Mouse (Mus musculus) brain, adult 2 months (tissue): ENCODE measurements around the gene Net1.
A peak's percentile ranks its signal among the peaks of the same experiment; 100 is the strongest.
"Not testable (repeated sequence)": the region's sequence is repeated elsewhere in the genome, so short reads cannot be mapped to it uniquely, and the experiment has no call there.

Experiments used
- DNase-seq: peaks from one replicate; pipeline ENCODE4 v3.0.0; 2011; ENCODE audit warnings: low read depth, low spot score

Gene Net1

DNA sequence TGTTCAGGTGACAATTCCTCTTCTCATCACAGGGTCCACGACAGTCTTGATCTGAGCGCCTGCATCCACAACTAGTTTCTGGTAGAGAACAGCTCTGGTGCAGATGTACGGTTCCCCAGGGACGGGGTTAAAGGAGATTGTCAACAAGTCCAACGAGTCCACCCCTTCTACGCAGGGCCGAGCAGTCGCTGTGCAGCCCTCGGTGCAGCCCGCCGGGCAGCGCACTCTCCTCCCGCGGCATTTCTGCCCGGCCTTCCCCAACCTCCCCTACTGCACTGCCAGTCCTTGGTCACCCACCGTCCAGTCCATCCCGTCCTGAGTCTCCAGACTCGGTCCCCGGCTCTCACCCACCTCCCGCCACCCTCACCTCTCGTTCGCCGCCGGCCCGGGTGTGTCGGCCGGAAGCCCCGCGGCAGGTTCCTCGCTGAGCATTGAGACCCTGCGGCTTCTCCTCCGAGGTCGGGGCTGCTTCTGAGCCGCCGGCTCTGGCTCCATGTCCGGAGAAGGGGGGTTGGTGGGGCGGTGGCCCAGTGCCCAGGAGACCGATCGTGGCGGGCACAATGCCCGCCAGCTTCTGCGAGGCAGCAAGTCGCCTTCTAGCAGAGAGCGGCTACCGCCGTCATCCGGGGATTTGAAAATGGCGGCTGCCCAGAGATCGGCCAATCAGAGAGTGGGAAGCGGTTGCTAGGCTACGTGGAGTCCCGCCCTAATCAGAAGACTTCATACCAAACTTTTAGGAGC is at the start of gene Net1, which contains the start of gene Tubal3:
Gene Net1, minus strand, starts transcription at position 650 of the 741 bp plus-strand sequence.
Gene Tubal3, plus strand, starts transcription at position 704 of the 741 bp plus-strand sequence.
- peak; percentile 91 for DNase-seq

DNA sequence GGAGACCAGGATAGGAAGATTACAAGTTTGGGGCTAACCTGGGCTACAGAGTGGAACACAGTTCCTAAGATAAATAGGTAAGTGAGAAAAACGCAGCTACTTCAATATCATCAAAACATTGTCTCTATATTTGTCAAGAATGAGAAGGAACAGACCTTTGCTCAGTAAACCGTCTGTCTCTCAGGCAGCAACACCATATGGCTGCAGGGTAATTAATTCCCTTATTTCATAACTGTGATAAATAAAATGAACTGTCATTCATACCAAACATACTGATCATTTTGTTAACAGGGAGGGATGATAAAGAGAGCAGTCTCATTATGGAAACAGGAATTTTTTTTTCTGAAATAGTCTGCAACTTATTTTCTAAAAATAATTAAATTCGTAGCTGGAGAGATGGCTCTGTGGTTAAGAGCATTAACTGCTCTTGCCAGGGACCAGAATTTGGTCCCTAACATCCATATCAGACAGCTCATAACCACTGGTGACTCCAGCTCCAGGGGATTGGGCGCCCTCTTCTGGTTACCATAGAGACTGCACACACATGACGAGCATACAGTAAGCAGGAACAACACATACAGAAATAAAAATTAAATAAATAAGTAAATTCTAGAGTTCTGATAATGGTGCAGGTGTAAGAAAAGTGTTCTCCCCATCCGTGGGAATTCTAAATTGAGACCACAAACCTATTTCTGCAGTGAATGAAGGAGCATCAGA is 33.3 kb upstream of the Net1 start:
- DNase-seq: peak; percentile 5

DNA sequence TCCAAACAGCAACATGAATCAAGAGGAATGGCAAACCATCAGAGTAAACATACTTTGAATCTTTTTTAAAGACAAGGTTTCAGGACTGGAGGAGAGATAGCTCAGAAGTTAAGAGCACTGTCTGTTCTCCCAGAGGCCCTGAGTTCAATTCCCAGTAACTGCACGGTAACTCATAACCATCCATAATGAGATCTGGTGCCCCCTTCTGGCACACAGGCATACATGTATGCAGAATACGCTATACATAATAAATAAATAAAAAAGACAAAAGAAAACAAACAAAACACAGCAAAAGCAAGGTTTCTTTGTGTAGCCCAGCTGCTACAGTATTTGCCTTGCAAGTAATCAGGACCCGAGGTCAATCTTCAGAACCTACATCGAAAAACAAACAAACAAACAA is 31.5 kb upstream of the Net1 start:
- no peak for DNase-seq

DNA sequence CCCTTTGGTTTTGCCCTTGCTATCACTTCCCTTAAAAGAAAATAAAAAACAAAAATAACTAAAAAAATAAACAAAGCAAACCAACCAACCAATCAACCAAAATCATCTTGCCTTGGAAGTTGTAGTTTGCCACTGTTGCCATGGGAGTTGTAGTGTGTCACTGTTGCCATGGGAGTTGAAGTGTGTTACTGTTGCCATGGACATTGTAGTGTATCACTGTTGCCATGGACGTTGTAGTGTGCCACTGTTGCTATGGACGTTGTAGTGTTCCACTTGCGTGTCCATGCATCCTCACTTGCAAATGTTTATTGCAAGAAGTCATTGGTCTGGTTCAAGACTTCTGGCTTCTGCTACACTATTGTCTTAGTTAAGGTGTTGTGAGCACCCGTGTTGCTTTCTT is 29.2 kb upstream of the Net1 start:
- DNase-seq: no peak

DNA sequence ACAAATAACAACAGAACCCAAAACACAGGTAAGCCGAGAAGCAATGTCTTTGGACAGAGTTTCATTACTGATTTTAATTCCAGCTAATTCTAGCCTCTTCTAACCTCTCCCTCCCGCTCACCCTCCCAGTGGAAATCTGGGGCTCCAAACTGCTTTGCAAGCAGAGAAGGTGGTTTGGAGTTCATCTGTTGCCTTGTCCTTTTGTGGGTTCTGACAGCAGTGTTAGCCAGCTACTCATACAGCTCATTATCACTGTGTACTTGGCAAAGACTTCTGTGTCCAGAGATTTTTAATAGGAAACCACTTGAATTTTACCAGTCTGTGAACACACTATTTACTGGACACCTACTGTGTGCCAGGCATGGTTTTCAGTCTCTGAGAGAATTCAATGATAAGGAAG is 27.2 kb upstream of the Net1 start, which contains the start of gene Ucn3:
Gene Ucn3, minus strand, starts transcription at position 101 of the 400 bp plus-strand sequence.
- DNase-seq: no peak

DNA sequence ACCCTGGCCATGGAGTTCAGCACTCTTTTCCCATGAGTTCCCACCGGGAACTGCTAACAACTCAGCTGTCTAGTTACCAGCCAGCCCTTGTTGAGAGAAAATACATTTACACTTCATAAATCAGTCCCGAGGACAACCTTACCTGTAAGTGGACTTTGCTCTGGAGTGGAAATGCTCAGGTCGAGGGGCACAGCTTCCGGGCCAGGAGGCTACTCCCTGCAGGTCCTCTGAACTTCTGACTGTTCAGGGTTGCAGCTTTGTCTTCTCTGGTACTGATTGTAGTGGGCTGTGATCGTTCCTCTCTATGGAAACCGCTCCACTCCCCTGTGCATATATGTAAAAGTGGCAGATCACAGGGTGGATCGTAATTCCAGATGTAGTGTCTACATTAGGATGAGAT is 26.7 kb upstream of the Net1 start:
- DNase-seq: no peak

DNA sequence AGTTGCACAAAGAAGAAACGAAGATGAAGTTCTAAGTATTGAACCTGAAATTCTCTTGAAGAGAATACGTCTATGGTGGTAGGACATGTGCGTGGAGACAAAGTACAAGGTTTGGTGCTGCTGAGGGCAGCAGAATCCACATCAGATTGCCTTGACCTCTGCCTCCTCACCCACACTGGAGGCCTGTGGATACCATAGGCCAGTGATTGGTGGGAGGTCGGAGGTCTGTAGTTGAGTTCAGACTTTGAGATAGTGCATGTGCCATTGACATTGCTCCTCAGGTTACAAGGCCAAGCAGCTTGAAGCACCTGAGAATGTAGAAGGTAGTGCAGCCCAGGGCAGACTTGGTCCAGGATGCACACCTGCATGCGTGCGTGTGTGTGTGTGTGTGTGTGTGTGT is 8.0 kb upstream of the Net1 start:
- DNase-seq: no peak

DNA sequence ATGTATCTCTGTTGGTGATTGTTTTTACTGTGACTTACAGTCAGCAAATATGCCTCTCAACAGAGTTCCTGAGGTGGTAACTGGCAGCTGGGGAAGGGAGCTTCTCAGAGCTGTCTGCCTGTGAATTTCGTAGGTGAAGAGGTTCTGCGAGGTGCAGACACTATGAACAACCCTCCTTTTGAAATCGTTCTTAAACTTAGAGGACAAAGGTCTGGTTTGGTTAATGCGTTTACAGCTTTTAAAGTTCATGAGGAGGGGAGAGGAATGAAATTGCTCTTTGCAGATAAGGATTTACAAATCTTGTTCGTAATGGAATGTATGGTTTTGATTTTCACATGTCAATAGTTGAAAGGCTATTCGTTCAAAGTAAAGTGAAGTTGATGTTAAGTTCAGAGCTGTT is 7.6 kb upstream of the Net1 start:
- DNase-seq: no peak

DNA sequence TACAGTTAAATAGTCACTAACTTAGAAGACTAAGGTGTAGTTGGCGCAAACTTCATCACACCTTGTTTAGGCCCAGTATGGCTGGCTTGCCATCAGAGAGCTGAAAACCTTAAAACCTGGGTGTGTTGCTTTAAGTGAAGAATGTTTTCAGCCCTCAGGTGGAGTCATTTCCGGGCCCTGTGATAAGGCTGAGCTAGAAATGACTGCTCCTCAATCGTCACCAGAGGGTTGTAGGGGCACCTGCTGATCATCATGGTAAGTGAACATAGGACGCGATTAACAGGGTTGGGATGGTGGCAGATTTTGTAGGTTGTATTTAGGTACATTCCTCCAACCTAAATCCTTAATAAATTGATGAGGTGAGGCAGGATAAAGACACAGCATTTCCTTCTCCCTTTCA is 6.5 kb upstream of the Net1 start:
- DNase-seq: no peak

DNA sequence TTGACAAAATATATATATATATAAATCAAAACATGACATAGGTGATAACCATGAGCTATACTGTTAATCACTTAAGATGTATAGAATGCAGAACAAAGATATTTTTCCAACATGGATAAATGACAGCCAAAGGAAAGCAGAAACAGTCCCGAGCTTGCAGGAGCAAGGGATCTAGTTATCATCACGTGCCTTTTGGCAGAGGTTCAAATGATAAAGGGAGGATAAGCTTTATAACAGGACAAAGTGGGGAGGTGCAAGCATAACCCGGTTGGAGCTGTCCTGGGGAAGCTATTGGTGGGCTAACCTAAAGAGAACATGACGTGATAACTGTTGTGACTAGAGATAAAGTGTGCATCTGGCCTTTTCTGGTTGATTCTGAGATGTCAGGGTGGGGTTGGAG is 4.5 kb downstream of the Net1 start:
- DNase-seq: no peak

DNA sequence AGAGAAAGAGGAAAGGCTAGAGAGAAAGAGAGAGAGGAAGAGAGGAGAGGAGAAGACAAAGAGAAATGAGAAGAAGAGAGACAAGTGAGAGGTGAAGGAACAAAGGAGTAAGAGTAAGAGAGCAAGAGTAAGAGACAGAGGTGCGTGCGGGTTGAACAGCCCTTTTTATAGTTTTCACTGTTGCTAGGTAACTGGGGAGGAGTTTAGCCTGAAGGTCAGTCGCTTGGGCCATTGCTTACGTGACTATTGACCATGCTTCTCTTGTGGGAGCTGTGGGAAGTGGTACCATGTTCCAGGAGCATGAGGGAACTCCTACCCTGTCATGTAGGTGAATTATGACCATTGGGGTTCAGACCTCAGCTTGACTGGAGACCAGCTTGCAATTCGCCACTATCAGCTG is 7.7 kb downstream of the Net1 start:
- no peak for DNase-seq

DNA sequence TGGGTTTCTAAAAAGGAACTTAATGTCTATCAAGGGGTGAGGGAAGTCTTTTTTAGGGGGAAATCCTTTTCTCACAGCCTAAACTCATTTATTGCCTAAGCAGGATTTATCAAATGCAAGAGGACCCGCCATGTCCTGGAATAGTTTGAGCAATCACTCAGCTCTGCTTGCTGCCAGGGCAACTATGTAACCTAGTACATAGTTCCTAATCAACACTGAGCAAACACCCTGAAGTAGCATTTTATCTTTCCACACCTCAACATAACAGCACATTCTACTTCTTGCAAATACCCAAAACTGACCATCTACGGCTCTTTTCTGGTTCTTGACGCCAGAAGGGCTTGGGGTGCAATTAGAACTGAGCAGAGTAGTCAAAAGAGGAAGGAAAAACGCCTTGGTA is 9.8 kb downstream of the Net1 start:
- no peak for DNase-seq

DNA sequence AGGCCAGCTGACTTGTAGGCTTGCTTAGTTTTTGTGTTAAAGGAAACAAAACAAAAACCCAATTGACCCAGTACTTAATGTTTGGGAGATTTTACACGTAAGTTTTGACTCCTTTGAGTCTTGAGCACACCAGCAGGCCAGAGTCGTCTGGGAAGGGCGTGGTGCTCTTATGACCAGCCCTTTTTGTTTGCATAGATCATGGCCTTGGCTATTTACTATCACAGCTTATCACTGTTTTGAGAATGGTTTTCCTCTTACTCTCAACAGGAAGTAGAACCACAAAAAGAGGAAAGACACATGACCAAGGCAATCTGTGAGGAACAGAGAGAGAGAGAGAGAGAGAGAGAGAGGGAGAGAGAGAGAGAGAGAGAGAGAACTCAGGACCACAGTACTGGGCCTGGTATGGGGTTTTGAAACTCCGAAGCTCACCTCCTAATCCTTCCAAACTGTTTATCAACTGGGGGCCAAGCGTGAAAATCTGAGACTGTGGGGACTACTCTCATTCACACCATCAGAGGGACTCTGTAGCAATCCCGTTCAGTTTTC is 10.8 kb downstream of the Net1 start:
- DNase-seq: no peak

DNA sequence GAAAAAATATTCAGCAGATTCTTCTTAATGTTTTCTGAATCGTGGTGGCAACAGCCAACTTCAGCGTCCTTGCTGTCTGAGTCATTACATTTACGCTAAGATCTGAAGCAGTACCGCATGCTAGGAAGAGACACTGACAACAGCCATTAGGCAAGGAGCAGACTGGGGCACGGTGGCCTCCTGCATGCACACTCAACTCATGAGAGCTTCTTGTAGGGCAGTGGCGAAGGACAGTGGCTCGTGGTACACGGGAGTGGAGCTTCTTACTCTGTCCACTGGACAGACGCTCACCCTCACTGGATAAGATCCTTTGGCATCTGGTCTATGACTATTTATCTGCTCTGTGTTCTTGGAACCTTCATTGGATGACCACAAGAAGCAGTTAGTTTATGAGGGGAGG is 18.7 kb downstream of the Net1 start:
- no peak for DNase-seq

DNA sequence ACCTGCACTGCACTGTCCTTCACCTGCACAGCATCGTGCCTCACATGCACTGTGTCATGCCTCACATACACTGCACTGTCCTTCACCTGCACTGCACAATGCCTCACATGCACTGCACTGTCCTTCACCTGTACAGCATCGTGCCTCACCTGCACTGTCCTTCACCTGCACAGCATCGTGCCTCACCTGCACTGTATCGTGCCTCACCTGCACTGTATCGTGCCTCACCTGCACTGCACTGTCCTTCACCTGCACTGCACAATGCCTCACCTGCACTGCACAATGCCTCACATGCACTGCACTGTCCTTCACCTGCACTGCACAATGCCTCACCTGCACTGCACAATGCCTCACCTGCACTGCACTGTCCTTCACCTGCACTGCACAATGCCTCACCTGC is 19.8 kb downstream of the Net1 start:
- DNase-seq: not testable (repeated sequence)

DNA sequence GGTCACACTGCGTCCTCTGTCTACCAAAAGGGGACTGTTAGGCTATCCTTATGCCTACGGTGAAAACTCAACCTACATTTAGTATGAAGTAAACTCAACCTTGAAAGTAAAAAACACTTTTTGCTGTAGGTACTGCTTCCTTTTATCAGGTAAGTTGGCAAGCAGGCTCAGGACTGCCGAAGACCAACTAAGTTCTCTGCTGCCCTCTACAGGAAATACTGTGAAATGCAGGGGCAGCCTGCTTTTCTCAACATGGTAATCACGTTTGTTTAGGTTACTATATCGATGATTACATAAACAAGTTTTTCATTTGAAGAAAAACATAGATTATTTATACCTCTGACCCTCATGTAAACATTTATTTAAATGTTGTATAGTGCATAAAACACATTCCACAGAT is 21.1 kb downstream of the Net1 start:
- DNase-seq: peak; percentile 89

DNA sequence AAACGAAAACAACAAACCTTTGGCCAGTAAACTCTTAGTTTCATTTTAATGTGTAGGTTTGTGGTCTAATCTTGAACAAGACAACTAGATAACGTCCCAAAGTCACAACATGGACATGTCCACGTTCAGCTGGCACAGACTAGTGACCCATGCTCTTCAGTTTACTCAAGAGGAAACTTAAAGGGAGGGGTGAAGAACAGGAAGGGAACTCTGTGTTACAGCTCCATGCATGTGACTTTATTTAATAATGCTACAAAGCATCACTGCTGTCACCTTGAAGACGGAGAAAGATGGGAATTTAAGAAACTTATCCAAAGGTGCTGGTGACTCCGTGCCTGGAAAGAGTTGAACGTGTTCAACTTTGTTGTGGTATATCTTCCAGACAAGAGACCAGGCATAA is 22.0 kb downstream of the Net1 start:
- no peak for DNase-seq

DNA sequence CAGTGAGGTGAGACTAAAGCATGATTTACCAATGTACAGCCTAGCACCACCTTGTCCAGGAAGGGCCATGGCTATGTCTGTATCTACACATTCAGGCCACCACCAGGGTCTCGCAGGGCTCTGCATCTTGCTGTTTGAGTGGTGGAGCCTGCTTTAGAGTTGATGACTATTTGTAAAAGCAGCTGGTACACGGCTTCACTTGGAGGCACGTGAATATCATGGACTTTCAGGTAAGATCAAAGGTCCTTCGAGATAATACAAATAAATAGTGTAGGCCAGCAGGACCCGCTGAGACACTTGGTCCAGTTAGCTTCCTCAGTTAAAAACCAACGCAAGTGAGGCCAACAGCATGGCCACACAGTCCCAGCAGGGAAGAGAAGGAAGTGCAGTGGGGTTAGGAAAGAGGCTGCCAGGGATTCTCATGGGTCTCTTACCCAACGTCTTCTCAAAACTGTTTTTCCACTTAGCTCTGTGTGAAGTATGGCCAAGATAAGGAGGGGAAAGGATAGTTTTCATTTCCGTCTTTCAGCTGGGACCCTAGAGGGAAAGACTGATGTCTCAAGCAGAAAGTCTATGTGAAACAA is 22.5 kb downstream of the Net1 start:
- no peak for DNase-seq

DNA sequence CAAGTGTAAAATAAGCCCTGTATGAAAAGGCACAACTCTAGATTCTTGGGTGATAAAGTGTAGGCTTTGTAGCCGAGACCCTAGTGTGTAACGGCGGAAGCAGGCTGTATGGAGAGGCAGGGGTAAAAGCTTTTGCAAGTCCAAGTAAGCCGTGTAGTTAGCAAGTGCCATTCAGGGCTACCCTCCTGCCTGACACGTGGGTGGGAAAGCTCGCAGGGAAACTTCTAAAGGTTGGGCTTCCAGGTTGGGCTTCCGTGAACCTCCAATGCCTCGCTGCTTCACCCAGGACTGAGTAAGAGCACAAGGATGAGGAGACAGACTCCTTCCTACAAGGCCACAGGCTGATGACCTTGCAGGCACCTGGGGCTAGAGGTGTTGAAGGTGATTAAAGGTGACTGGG is 23.5 kb downstream of the Net1 start:
- DNase-seq: no peak

DNA sequence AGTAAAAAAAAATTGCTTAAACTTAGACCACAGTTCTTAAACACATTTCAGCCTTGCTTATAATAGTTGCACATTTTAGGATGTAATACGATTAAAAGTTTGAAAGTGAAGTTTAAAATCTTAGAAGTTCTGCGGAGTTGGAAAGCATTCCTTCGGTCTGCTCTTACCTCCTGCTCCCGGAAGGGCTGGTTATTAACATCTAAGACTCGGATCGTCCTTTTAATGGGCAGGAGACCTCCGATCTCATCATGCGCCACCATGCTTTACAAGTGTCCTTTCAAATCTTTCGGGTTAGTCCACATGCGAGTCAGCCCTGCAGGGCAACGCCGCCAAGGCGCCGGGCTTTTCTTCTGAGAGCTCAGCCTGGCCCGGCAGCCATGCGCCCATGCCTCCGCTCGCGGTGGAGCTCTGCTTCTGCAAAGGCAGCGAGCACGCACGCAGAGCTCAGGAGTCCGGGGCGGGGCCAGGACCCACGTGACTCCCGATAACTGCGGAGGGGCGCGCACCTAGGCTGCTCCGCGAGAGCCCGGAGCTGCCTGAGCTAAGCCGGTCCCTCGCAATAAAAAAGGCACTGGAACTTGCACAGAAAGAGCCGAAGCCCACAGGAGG is 24.8 kb downstream of the Net1 start:
- DNase-seq: peak; percentile 94

DNA sequence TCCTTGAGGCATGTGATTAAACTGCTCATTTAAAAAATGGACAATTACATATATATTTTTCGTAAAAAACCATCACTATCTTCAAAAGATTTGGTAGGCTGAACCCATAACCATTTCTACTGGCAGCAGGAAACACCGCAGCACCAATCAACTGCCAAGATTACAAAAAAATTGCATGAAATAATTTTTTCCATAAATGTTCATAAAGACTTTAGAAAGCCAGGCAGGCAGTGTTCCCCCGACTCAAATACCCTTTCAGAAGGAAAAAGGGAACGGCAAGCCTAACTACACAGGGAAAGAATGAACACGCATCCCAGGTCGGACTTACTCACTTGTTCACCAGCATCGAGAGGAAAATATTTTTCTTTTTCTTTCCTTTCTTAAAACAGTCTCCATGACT is 25.4 kb downstream of the Net1 start:
- peak; percentile 5 for DNase-seq

DNA sequence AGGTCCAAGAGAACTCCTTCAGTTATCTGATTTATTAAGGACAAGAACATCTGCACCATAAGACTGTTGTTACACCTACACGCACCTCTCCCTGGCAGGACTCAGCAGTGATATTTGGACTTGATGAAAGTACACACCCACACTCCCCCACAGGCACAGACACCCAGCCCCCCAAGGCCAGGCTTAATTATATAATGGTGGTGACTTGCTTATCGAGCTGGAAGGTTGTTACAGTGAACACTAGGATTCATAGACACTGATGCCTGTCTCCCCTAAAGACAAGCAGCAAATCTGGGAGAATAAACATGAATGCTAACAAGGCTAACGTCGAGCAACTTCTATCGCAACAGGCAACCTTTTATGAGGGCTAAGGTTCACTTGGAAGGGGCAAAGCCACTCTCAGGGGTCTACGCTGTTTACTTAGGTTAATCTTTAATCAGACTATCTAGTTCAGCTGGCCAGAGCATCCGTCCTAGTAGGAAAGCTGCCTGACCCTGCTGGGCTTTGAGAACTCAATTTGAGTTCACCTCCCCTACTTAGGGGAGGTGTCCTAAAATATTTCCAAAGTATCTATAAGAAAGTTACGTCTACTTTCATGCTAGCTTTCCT is 26.4 kb downstream of the Net1 start:
- peak; percentile 42 for DNase-seq
